Mouse (Mus musculus) spleen, postnatal 4 days (tissue): ENCODE measurements around the gene Gm21970.

ENCODE experiments used
- DNase-seq, 2 experiments: peaks; one replicate each; pipeline ENCODE4 v3.0.0; 2022; ENCODE audit warnings: low spot score in 2 of 2

The Gm21970 gene

GRCm38 (mm10) chr16:91401569-91402165 is 10.1 kb downstream of the Gm21970 start:
- no peak for DNase-seq

- no peak for DNase-seq
These were observed 12.3 kb downstream of the Gm21970 start for GRCm38 (mm10) chr16:91403784-91404183.

GRCm38 (mm10) chr16:91404187-91404586 is 12.7 kb downstream of the Gm21970 start:
- no peak for DNase-seq

GRCm38 (mm10) chr16:91404828-91405577 is 13.5 kb downstream of the Gm21970 start:
- no peak for DNase-seq

GRCm38 (mm10) chr16:91405640-91406584 is 14.4 kb downstream of the Gm21970 start, which contains the start of gene Il10rb:
Gene Il10rb, plus strand, starts transcription at chr16:91406164.
- DNase-seq, result peak; percentile 86 to 92

GRCm38 (mm10) chr16:91406585-91407220 is 15.2 kb downstream of the Gm21970 start:
- DNase-seq, result peak; percentile 56 to 82

- DNase-seq, result no peak
These were observed 21.8 kb downstream of the Gm21970 start for GRCm38 (mm10) chr16:91413102-91413844.

- no peak for DNase-seq
These were observed 24.1 kb downstream of the Gm21970 start for GRCm38 (mm10) chr16:91415391-91416189.

- DNase-seq, result no peak
These were observed 24.8 kb downstream of the Gm21970 start for GRCm38 (mm10) chr16:91416357-91416756.

GRCm38 (mm10) chr16:91416938-91417337 is 25.4 kb downstream of the Gm21970 start:
- peak in 1 of 2 experiments; percentile 26 for DNase-seq

- DNase-seq, result no peak
These were observed 27.0 kb downstream of the Gm21970 start for GRCm38 (mm10) chr16:91418531-91418930.

GRCm38 (mm10) chr16:91425816-91426215 is 34.3 kb downstream of the Gm21970 start:
- DNase-seq, result no peak

GRCm38 (mm10) chr16:91426586-91426985 is 35.1 kb downstream of the Gm21970 start:
- DNase-seq, result no peak

GRCm38 (mm10) chr16:91427461-91427860 is 35.9 kb downstream of the Gm21970 start:
- DNase-seq, result no peak

GRCm38 (mm10) chr16:91428259-91428865 is 36.8 kb downstream of the Gm21970 start:
- DNase-seq, result no peak

GRCm38 (mm10) chr16:91432720-91433328 is 41.3 kb downstream of the Gm21970 start:
- DNase-seq, result no peak

- DNase-seq, result no peak
These were observed 41.9 kb downstream of the Gm21970 start for GRCm38 (mm10) chr16:91433329-91433933.

GRCm38 (mm10) chr16:91434119-91434518 is 42.6 kb downstream of the Gm21970 start:
- no peak for DNase-seq

GRCm38 (mm10) chr16:91438081-91438480 is 46.6 kb downstream of the Gm21970 start:
- no peak for DNase-seq
